Mouse (Mus musculus) myocyte (in vitro differentiated cells): ENCODE results near the gene Myh1. TPM values are rescaled to one million over a fixed set of nuclear protein-coding genes. Genes with fewer than 3 reads are reported as not detected.

Experiments used
- H3K27me3 ChIP-seq: one replicate; pipeline ENCODE4 v1.6.1; 2011; ENCODE audit not compliant: control insufficient read depth, insufficient read depth, insufficient read length
- H3K36me3 ChIP-seq: one replicate; pipeline ENCODE4 v1.6.1; 2011; ENCODE audit not compliant: control insufficient read depth, insufficient read depth
- H3K4me2 ChIP-seq: one replicate; pipeline ENCODE4 v1.6.1; 2011; ENCODE audit warnings: low read depth, control low read depth
- H3K4me3 ChIP-seq: one replicate; pipeline ENCODE4 v1.5.1; 2011; ENCODE audit warnings: mild to moderate bottlenecking, control low read depth, moderate library complexity
- H3K79me2 ChIP-seq: one replicate; pipeline ENCODE4 v1.6.1; 2011; ENCODE audit not compliant: control insufficient read depth, insufficient read depth
- H3ac ChIP-seq: one replicate; pipeline ENCODE4 v1.6.1; 2011; ENCODE audit not compliant: control insufficient read depth, insufficient read length
- CEBPB ChIP-seq: IDR thresholded peaks from 2 replicates; pipeline ENCODE4 v1.6.1; 2011; ENCODE audit warnings: mild to moderate bottlenecking, moderate library complexity; ENCODE audit not compliant: poor library complexity, insufficient read depth, severe bottlenecking
- E2F4 ChIP-seq: IDR thresholded peaks from one replicate; pipeline ENCODE4 v1.6.1; 2011; ENCODE audit warnings: mild to moderate bottlenecking, control low read depth, moderate library complexity; ENCODE audit not compliant: insufficient read depth
- MAX ChIP-seq: IDR thresholded peaks from one replicate; pipeline ENCODE4 v1.6.1; 2011; ENCODE audit warnings: low read depth, mild to moderate bottlenecking, control low read depth
- MYOD1 ChIP-seq, 3 experiments: IDR thresholded peaks; one replicate each; pipeline ENCODE4 v1.6.1; 2011; ENCODE audit warnings: control low read depth in 2 of 3, low read depth in 2 of 3, mild to moderate bottlenecking in 2 of 3, moderate library complexity in 1 of 3; ENCODE audit not compliant: insufficient read length in 2 of 3, control insufficient read depth in 1 of 3
- MYOG ChIP-seq, 3 experiments: IDR thresholded peaks; one replicate each; pipeline ENCODE4 v1.6.1; 2011; ENCODE audit warnings: control low read depth in 2 of 3, low read depth in 2 of 3, mild to moderate bottlenecking in 2 of 3; ENCODE audit not compliant: insufficient read length in 2 of 3, control insufficient read depth in 1 of 3, insufficient read depth in 1 of 3
- POLR2A ChIP-seq: IDR thresholded peaks from one replicate; pipeline ENCODE4 v1.6.1; 2011; ENCODE audit warnings: low read depth, mild to moderate bottlenecking, control low read depth, moderate library complexity; ENCODE audit not compliant: insufficient read length
- POLR2AphosphoS2 ChIP-seq: IDR thresholded peaks from one replicate; pipeline ENCODE4 v1.6.1; 2011; ENCODE audit warnings: low read depth, control low read depth; ENCODE audit not compliant: insufficient read length
- REST ChIP-seq: IDR thresholded peaks from one replicate; pipeline ENCODE4 v1.6.1; 2011; ENCODE audit warnings: mild to moderate bottlenecking, control low read depth, moderate library complexity; ENCODE audit not compliant: insufficient read depth, insufficient read length
- SRF ChIP-seq: IDR thresholded peaks from one replicate; pipeline ENCODE4 v1.6.1; 2011; ENCODE audit warnings: low read depth; ENCODE audit not compliant: control insufficient read depth, insufficient read length
- TCF12 ChIP-seq: IDR thresholded peaks from one replicate; pipeline ENCODE4 v1.6.1; 2011; ENCODE audit warnings: mild to moderate bottlenecking, control low read depth; ENCODE audit not compliant: poor library complexity, insufficient read depth, severe bottlenecking
- TCF3 ChIP-seq: IDR thresholded peaks from one replicate; pipeline ENCODE4 v1.6.1; 2011; ENCODE audit warnings: low read depth, control low read depth; ENCODE audit not compliant: insufficient read length
- USF1 ChIP-seq: IDR thresholded peaks from one replicate; pipeline ENCODE4 v1.6.1; 2011; ENCODE audit warnings: low read depth, mild to moderate bottlenecking, control low read depth, moderate library complexity
- polyA plus RNA-seq: library from polyadenylated mRNA; unstranded; fragments of >200 nt; fragmentation: generic; extraction: Trizol; gene quantifications from one replicate; pipeline ENCODE4 v1.2.1, GENCODE M21; 2012; ENCODE audit warnings: missing spikeins

Gene Myh1
- polyA plus RNA-seq, 1 experiment: 7.4 TPM

DNA sequence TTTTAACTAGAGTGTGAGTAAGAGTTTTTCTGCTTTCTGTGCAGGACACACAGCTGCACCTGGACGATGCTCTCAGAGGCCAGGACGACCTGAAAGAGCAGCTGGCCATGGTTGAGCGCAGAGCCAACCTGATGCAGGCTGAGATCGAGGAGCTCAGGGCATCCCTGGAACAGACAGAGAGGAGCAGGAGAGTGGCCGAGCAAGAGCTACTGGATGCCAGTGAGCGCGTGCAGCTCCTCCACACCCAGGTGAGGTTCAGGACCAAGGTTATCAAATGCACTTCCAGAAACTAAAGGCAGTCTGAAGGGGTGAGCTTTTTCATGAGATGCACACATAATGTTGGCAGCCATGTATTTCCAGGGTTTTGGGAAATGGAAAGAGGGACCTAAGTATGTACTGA, 57.2 kb downstream of the Myh1 start:
- Histone ChIP-seq H3K79me2 (no peaks in the 10 kb centered on the region), H3K27me3 (no peaks in the 10 kb centered on the region), H3K4me2 (no peak overlapping the region), H3ac (no peak overlapping the region), H3K36me3 (no peaks in the 10 kb centered on the region), H3K4me3 (no peak overlapping the region)
- TF ChIP-seq TCF12: no peak
- TF ChIP-seq POLR2AphosphoS2: no peak
- TF ChIP-seq TCF3: no peak
- no peak for TF ChIP-seq MYOD1 (IDR thresholded peaks at IDR 0.05; ENCODE audit: control insufficient read depth in 1 of 3, insufficient read length in 2 of 3, low read depth in 2 of 3)

DNA sequence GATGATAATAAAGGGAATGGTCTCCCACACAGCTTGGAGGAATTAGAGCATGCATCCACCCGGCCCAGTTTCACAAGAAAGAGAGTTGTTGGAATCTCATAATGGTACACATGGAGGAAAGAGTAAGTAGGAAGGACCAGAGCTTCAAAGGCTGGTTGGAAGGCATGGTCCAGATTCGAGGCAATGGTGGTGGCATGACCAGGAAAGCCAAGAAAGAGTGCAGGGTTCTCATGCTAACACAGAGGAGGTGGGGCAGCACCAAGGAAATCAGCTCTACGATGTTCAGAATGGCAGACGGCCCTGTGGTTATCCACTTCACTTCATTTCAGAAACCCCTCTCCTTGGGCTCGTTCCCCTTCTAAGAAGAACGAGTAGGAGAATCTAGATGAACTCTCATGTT, 61.1 kb downstream of the Myh1 start:
- H3K79me2 ChIP-seq: no peaks in the 10 kb centered on the region
- H3K27me3 ChIP-seq: no peaks in the 10 kb centered on the region
- TF ChIP-seq E2F4 (no peak), SRF (no peak), REST (no peak), MYOG (IDR thresholded peaks at IDR 0.05; ENCODE audit: control insufficient read depth in 1 of 3, insufficient read depth in 1 of 3, insufficient read length in 2 of 3, low read depth in 2 of 3) (no peak), MAX (no peak), TCF3 (no peak), TCF12 (no peak), POLR2A (no peak), POLR2AphosphoS2 (no peak), USF1 (no peak), MYOD1 (IDR thresholded peaks at IDR 0.05; ENCODE audit: control insufficient read depth in 1 of 3, insufficient read length in 2 of 3, low read depth in 2 of 3) (no peak), CEBPB (no peak)

More for the DNA sequence above, 61.1 kb downstream of the Myh1 start:
- no peak overlapping the region for H3K4me2 ChIP-seq
- no peak overlapping the region for H3K4me3 ChIP-seq
- H3K36me3 ChIP-seq: no peaks in the 10 kb centered on the region
- H3ac ChIP-seq: no peak overlapping the region

Other genes starting within 250 kb of the Myh1 start
- gene Tmem238l, start 243.4 kb upstream of the Myh1 start, polyA plus RNA-seq: not detected
- gene Tmem220, start 174.9 kb upstream of the Myh1 start, polyA plus RNA-seq: 0.70 TPM
- gene Adprm, start 147.5 kb upstream of the Myh1 start, polyA plus RNA-seq: 13.1 TPM
- 14.7 TPM for gene Sco1, start 147.4 kb upstream of the Myh1 start, polyA plus RNA-seq
- 876 TPM for gene Myh3, start 121.8 kb upstream of the Myh1 start, polyA plus RNA-seq
- 0.54 TPM for gene Myh2, start 29.0 kb upstream of the Myh1 start, polyA plus RNA-seq
- 15.9 TPM for gene Myh4, start 38.0 kb downstream of the Myh1 start, polyA plus RNA-seq
- gene Myh8, start 77.1 kb downstream of the Myh1 start, polyA plus RNA-seq: 10.4 TPM
- 0.22 TPM for gene Myh13, start 121.6 kb downstream of the Myh1 start, polyA plus RNA-seq